Mouse (Mus musculus) induced T-regulatory cell, adult 2 months (primary cell): ENCODE results near the gene Gm14569.

Experiments used
- DNase-seq: peaks from one replicate; pipeline ENCODE4 v3.0.0-alpha.2; 2012; ENCODE audit warnings: low read depth

Gm14569 gene

GRCm38 (mm10) chrX:36491730-36492129 is at the start of gene Gm14569:
Gene Gm14569 (minus strand): TSS chrX:36491830.
- no peak for DNase-seq

GRCm38 (mm10) chrX:36534514-36534913 is 42.9 kb upstream of the Gm14569 start:
- DNase-seq: peak; percentile 56

GRCm38 (mm10) chrX:36533744-36534143 is 42.1 kb upstream of the Gm14569 start:
- no peak for DNase-seq

- no peak for DNase-seq
Observed at GRCm38 (mm10) chrX:36530251-36530650, 38.6 kb upstream of the Gm14569 start.

- no peak for DNase-seq
Observed at GRCm38 (mm10) chrX:36523729-36524128, 32.1 kb upstream of the Gm14569 start.

- no peak for DNase-seq
Observed at GRCm38 (mm10) chrX:36513726-36514125, 22.1 kb upstream of the Gm14569 start.

- DNase-seq: no peak
Observed at GRCm38 (mm10) chrX:36513231-36513630, 21.6 kb upstream of the Gm14569 start.

- DNase-seq: peak; percentile 47
Observed at GRCm38 (mm10) chrX:36506863-36507262, 15.2 kb upstream of the Gm14569 start.

GRCm38 (mm10) chrX:36489506-36489905 is 2.1 kb downstream of the Gm14569 start:
- peak; percentile 54 for DNase-seq

GRCm38 (mm10) chrX:36487996-36488395 is 3.6 kb downstream of the Gm14569 start:
- peak; percentile 45 for DNase-seq

- peak; percentile 57 for DNase-seq
Observed at GRCm38 (mm10) chrX:36474873-36475272, 16.8 kb downstream of the Gm14569 start.

GRCm38 (mm10) chrX:36474103-36474751 is 17.4 kb downstream of the Gm14569 start:
- DNase-seq: peak; percentile 75

- peak; percentile 68 for DNase-seq
Observed at GRCm38 (mm10) chrX:36456031-36456430, 35.6 kb downstream of the Gm14569 start.

GRCm38 (mm10) chrX:36437932-36438331 is 53.7 kb downstream of the Gm14569 start:
- no peak for DNase-seq

GRCm38 (mm10) chrX:36434993-36435392 is 56.6 kb downstream of the Gm14569 start:
- DNase-seq: peak; percentile 16

GRCm38 (mm10) chrX:36419153-36419552 is 72.5 kb downstream of the Gm14569 start:
- no peak for DNase-seq

- peak; percentile 31 for DNase-seq
Observed at GRCm38 (mm10) chrX:36402316-36402715, 89.3 kb downstream of the Gm14569 start.

- no peak for DNase-seq
Observed at GRCm38 (mm10) chrX:36400980-36401379, 90.7 kb downstream of the Gm14569 start, which contains the start of gene Gm6268. Gene Gm6268 (plus strand): TSS chrX:36401280.

- DNase-seq: peak; percentile 14
Observed at GRCm38 (mm10) chrX:36393279-36393678, 98.4 kb downstream of the Gm14569 start.

GRCm38 (mm10) chrX:36392672-36393071 is 99.0 kb downstream of the Gm14569 start:
- DNase-seq: no peak

- DNase-seq: no peak
Observed at GRCm38 (mm10) chrX:36390503-36390902, 101.1 kb downstream of the Gm14569 start.

GRCm38 (mm10) chrX:36389971-36390370 is 101.7 kb downstream of the Gm14569 start:
- DNase-seq: no peak

GRCm38 (mm10) chrX:36385340-36385739 is 106.3 kb downstream of the Gm14569 start:
- DNase-seq: no peak
